Mouse (Mus musculus) induced T-regulatory cell, adult 2 months (primary cell): ENCODE results near the gene Ttc21a.

ENCODE experiments used
- DNase-seq: peaks from one replicate; pipeline ENCODE4 v3.0.0-alpha.2; 2012; ENCODE audit warnings: low read depth

The Ttc21a gene

GRCm38 (mm10) chr9:119937005-119937773 is at the start of gene Ttc21a, which contains the start of gene Gorasp1:
Gene Ttc21a, plus strand, starts transcription at chr9:119937606.
Gene Gorasp1, minus strand, starts transcription at chr9:119937565.
- peak; percentile 96 for DNase-seq

GRCm38 (mm10) chr9:119888843-119889246 is 48.6 kb upstream of the Ttc21a start:
- no peak for DNase-seq

- no peak for DNase-seq
Observed at GRCm38 (mm10) chr9:119889446-119889845, 48.0 kb upstream of the Ttc21a start.

- peak; percentile 76 for DNase-seq
Observed at GRCm38 (mm10) chr9:119890692-119891091, 46.7 kb upstream of the Ttc21a start.

GRCm38 (mm10) chr9:119893881-119894280 is 43.5 kb upstream of the Ttc21a start:
- no peak for DNase-seq

GRCm38 (mm10) chr9:119894339-119895009 is 42.9 kb upstream of the Ttc21a start, which contains the start of gene Wdr48:
Gene Wdr48, plus strand, starts transcription at chr9:119894878.
- DNase-seq, result peak; percentile 100

GRCm38 (mm10) chr9:119895040-119895721 is 42.2 kb upstream of the Ttc21a start:
- peak; percentile 83 for DNase-seq

- no peak for DNase-seq
Observed at GRCm38 (mm10) chr9:119899446-119899845, 38.0 kb upstream of the Ttc21a start.

- DNase-seq, result no peak
Observed at GRCm38 (mm10) chr9:119902410-119903151, 34.8 kb upstream of the Ttc21a start.

GRCm38 (mm10) chr9:119908708-119909107 is 28.7 kb upstream of the Ttc21a start:
- no peak for DNase-seq

GRCm38 (mm10) chr9:119909931-119910330 is 27.5 kb upstream of the Ttc21a start:
- no peak for DNase-seq

GRCm38 (mm10) chr9:119913087-119913838 is 24.1 kb upstream of the Ttc21a start:
- peak; percentile 54 for DNase-seq

GRCm38 (mm10) chr9:119919858-119920257 is 17.5 kb upstream of the Ttc21a start:
- no peak for DNase-seq

GRCm38 (mm10) chr9:119923462-119923861 is 13.9 kb upstream of the Ttc21a start:
- DNase-seq, result no peak

GRCm38 (mm10) chr9:119925120-119925657 is 12.2 kb upstream of the Ttc21a start:
- no peak for DNase-seq

- DNase-seq, result no peak
Observed at GRCm38 (mm10) chr9:119925729-119926128, 11.7 kb upstream of the Ttc21a start.

- DNase-seq, result no peak
Observed at GRCm38 (mm10) chr9:119926497-119926896, 10.9 kb upstream of the Ttc21a start.

- DNase-seq, result no peak
Observed at GRCm38 (mm10) chr9:119932358-119932757, 5.0 kb upstream of the Ttc21a start.

- DNase-seq, result no peak
Observed at GRCm38 (mm10) chr9:119933675-119934074, 3.7 kb upstream of the Ttc21a start.

GRCm38 (mm10) chr9:119938496-119938895 is 1.1 kb downstream of the Ttc21a start:
- DNase-seq, result peak; percentile 89

GRCm38 (mm10) chr9:119939646-119940045 is 2.2 kb downstream of the Ttc21a start:
- no peak for DNase-seq
